Mouse (Mus musculus) gastrocnemius, adult 2 months (tissue): ENCODE measurements around the gene Mri1. TPM values are rescaled to one million over a fixed set of nuclear protein-coding genes. Genes with fewer than 3 reads are reported as not detected.

Experiments used
- DNase-seq: peaks from one replicate; pipeline ENCODE4 v3.0.0; 2022
- H3K27ac ChIP-seq: fragments of 200-600 bp; 2 replicates; pipeline ENCODE4 v1.8.1; 2022; ENCODE audit warnings: mild to moderate bottlenecking
- H3K4me3 ChIP-seq: fragments of 200-600 bp; 2 replicates; pipeline ENCODE4 v1.8.1; 2022; ENCODE audit warnings: mild to moderate bottlenecking, moderate library complexity
- CTCF ChIP-seq: fragments of 200-600 bp; IDR thresholded peaks from 2 replicates; pipeline ENCODE4 v1.8.1; 2022; ENCODE audit warnings: antibody characterized with exemption, mild to moderate bottlenecking, moderate library complexity
- intact Hi-C: fragments of 180-260 bp; cut with DNase I; formaldehyde crosslinking; loops from one replicate; pipeline ENCODE4 v1.15.1; 2025
- total RNA-seq, 2 experiments: library from RNA; stranded (reverse); gene quantifications; 2 replicates each; pipeline ENCODE4 v1.2.3; 2021

The Mri1 gene
- total RNA-seq, 2 experiments from 2014 or later = 14.0 to 15.9 TPM

GRCm38 (mm10) chr8:84269950-84270773 lies 13.0 kb upstream of the Mri1 start, which contains the start of gene Ccdc130:
Gene Ccdc130 (minus strand): TSS chr8:84270380.
- no peak for TF ChIP-seq CTCF
- DNase-seq = peak; percentile 100
- Histone ChIP-seq H3K27ac (peak within 1 kb of the TSS; percentile 94), H3K4me3 (peak within 1 kb of the TSS; percentile 84)
- intact Hi-C loops = no loop called here

- TF ChIP-seq CTCF = no peak
- Histone ChIP-seq H3K27ac (no peak overlapping the region), H3K4me3 (no peak overlapping the region)
- DNase-seq = peak; percentile 7
- intact Hi-C loops = no loop called here
Measured at GRCm38 (mm10) chr8:84261098-84261497, 4.0 kb upstream of the Mri1 start.

- DNase-seq = no peak
- TF ChIP-seq CTCF = no peak
- intact Hi-C loops = no loop called here
- H3K4me3 ChIP-seq = peak overlapping the region; percentile 82
- peak overlapping the region; percentile 97 for H3K27ac ChIP-seq
Measured at GRCm38 (mm10) chr8:84256458-84256821, 686 bp downstream of the Mri1 start.

- DNase-seq = no peak
- H3K4me3 ChIP-seq = peak overlapping the region; percentile 82
- peak overlapping the region; percentile 97 for H3K27ac ChIP-seq
- intact Hi-C loops = no loop called here
- no peak for TF ChIP-seq CTCF
Measured at GRCm38 (mm10) chr8:84255858-84256257, 1.3 kb downstream of the Mri1 start.

GRCm38 (mm10) chr8:84249257-84250170 lies 7.6 kb downstream of the Mri1 start, which contains the start of gene D8Ertd738e:
Gene D8Ertd738e (minus strand): TSS chr8:84249719.
- no peak for TF ChIP-seq CTCF
- H3K4me3 ChIP-seq = peak within 1 kb of the TSS; percentile 88
- intact Hi-C loops = no loop called here
- peak within 1 kb of the TSS; percentile 96 for H3K27ac ChIP-seq
- peak; percentile 89 for DNase-seq

- Histone ChIP-seq H3K4me3 (no peak overlapping the region), H3K27ac (no peak overlapping the region)
- TF ChIP-seq CTCF = no peak
- DNase-seq = no peak
- intact Hi-C loops = no loop called here
Measured at GRCm38 (mm10) chr8:84241821-84242220, 15.3 kb downstream of the Mri1 start.

- peak overlapping the region; percentile 58 for H3K27ac ChIP-seq
- DNase-seq = no peak
- intact Hi-C loops = no loop called here
- TF ChIP-seq CTCF = no peak
- H3K4me3 ChIP-seq = no peak overlapping the region
Measured at GRCm38 (mm10) chr8:84241167-84241566, 16.0 kb downstream of the Mri1 start.

GRCm38 (mm10) chr8:84237542-84238229 lies 19.4 kb downstream of the Mri1 start:
- DNase-seq = no peak
- Histone ChIP-seq H3K27ac (peak overlapping the region; percentile 91), H3K4me3 (peak overlapping the region; percentile 83)
- intact Hi-C loops = no loop called here
- no peak for TF ChIP-seq CTCF

- DNase-seq = peak; percentile 97
- TF ChIP-seq CTCF = no peak
- intact Hi-C loops = no loop called here
Measured at GRCm38 (mm10) chr8:84236998-84237473, 20.1 kb downstream of the Mri1 start, which contains the start of gene Zswim4. Gene Zswim4 (minus strand): TSS chr8:84237055.

GRCm38 (mm10) chr8:84236410-84236997 lies 20.6 kb downstream of the Mri1 start:
- intact Hi-C loops = no loop called here
- Histone ChIP-seq H3K27ac (peak overlapping the region; percentile 96), H3K4me3 (peak overlapping the region; percentile 83)
- no peak for DNase-seq
- peak; percentile 5; the same call in 1 of the 2 replicates for TF ChIP-seq CTCF

More at GRCm38 (mm10) chr8:84236998-84237473, 20.1 kb downstream of the Mri1 start, which contains the start of gene Zswim4:
- Histone ChIP-seq H3K27ac (peak within 1 kb of the TSS; percentile 96), H3K4me3 (peak within 1 kb of the TSS; percentile 83)

GRCm38 (mm10) chr8:84235746-84236409 lies 21.2 kb downstream of the Mri1 start:
- intact Hi-C loops = no loop called here
- TF ChIP-seq CTCF = no peak
- DNase-seq = peak; percentile 40
- Histone ChIP-seq H3K27ac (peak overlapping the region; percentile 96), H3K4me3 (peak overlapping the region; percentile 83)
